Comparison of ENCODE assay signal across 9 mouse cellular contexts in genomic region chr17:10316446-10316845, GRCm38 (mm10). TPM values are rescaled to one million over a fixed set of nuclear protein-coding genes. Genes with fewer than 3 reads are reported as not detected.
DNase-seq lines count a peak whose midpoint lies in the region; ATAC-seq and TF ChIP-seq lines count a peak whose summit lies in the region.
"Had no signal": no experiment of that assay in that cellular context is flagged by ENCODE, and none has a peak within 500 bp of the region (broad histone marks: within the 10 kb centered on the region; RNA-seq: fewer than 3 reads in every experiment).

No protein-coding gene starts in this region.

- no peak for TF ChIP-seq EP300 in liver, postnatal 0 days (IDR thresholded peaks at IDR 0.05; ENCODE audit: low read depth)

- H3K9ac ChIP-seq in heart, embryonic 12.5 days: peak overlapping the region; percentile 77
- H3K9ac ChIP-seq in ES-E14 (ENCODE audit: insufficient read depth, low read depth, low read length, poor library complexity, severe bottlenecking): no peak overlapping the region
- 0 out of 2 replicates have a peak overlapping the region, but pooled peaks have one; percentile 3 for H3K9ac ChIP-seq in liver, postnatal 0 days (replicated peaks)

- peak overlapping the region; percentile 86 for H3K27ac ChIP-seq in heart, embryonic 12.5 days (ENCODE audit: poor library complexity, severe bottlenecking)
- no peak overlapping the region for H3K27ac ChIP-seq in ES-E14 (ENCODE audit: insufficient read depth, low read depth, low read length, poor library complexity, severe bottlenecking)
- H3K27ac ChIP-seq in hindbrain, embryonic 10.5 days: peak overlapping the region; percentile 100
- H3K27ac ChIP-seq in liver, postnatal 0 days (ENCODE audit: low read depth): no peak overlapping the region

- no peaks in the 10 kb centered on the region for H3K27me3 ChIP-seq in heart, embryonic 12.5 days (replicated peaks)
- H3K27me3 ChIP-seq in hindbrain, embryonic 10.5 days (ENCODE audit: insufficient read depth, poor library complexity, severe bottlenecking): no peaks in the 10 kb centered on the region
- H3K27me3 ChIP-seq in liver, postnatal 0 days (ENCODE audit: insufficient read depth, low read length): no peaks in the 10 kb centered on the region

- H3K36me3 ChIP-seq in heart, embryonic 12.5 days: peaks cover 2% of the 10 kb centered on the region; the same call in 1 of the 2 replicates
- no peaks in the 10 kb centered on the region for H3K36me3 ChIP-seq in ES-E14 (ENCODE audit: control insufficient read depth, insufficient read depth, low read length, poor library complexity, severe bottlenecking)
- peaks cover 7% of the 10 kb centered on the region for H3K36me3 ChIP-seq in hindbrain, embryonic 10.5 days
- no peaks in the 10 kb centered on the region for H3K36me3 ChIP-seq in liver, postnatal 0 days (replicated peaks; ENCODE audit: insufficient read depth, low read length)

- WGBS in heart, embryonic 12.5 days: 0% methylated on average over 1 of the region's 1 CpGs
- WGBS in hindbrain, embryonic 10.5 days: 2% methylated on average over 1 of the region's 1 CpGs
- 9% methylated on average over 1 of the region's 1 CpGs for WGBS in liver, postnatal 0 days (ENCODE audit: insufficient replicate concordance)

- ATAC-seq in heart, embryonic 12.5 days (ENCODE audit: insufficient number of reproducible peaks, low FRiP score): no peak
- ATAC-seq in liver, postnatal 0 days: no peak

- in situ Hi-C loops in ES-E14 (cut with MboI; ENCODE audit: low sequenced_read_pairs in 2 of 2, unreplicated experiment in 2 of 2): no loop called here

- H3K9me3 ChIP-seq in heart, embryonic 12.5 days (replicated peaks): no peaks in the 10 kb centered on the region
- H3K9me3 ChIP-seq in ES-E14 (ENCODE audit: control insufficient read depth, insufficient read depth, low read depth, low read length): no peaks in the 10 kb centered on the region
- H3K9me3 ChIP-seq in hindbrain, embryonic 10.5 days: no peaks in the 10 kb centered on the region
- no peaks in the 10 kb centered on the region for H3K9me3 ChIP-seq in liver, postnatal 0 days (ENCODE audit: low read length)

- H3K4me3 ChIP-seq in heart, embryonic 12.5 days: peak overlapping the region; percentile 59
- peak overlapping the region; percentile 48 to 94 for H3K4me3 ChIP-seq in ES-E14 (ENCODE audit: insufficient read depth in 1 of 2, low read depth in 1 of 2, low read length in 2 of 2, poor library complexity in 1 of 2, severe bottlenecking in 1 of 2)
- H3K4me3 ChIP-seq in hindbrain, embryonic 10.5 days: peak overlapping the region; percentile 93
- peak overlapping the region; percentile 19 for H3K4me3 ChIP-seq in liver, postnatal 0 days (ENCODE audit: low read depth, low read length)

- DNase-seq in heart, adult 8-10 months (ENCODE audit: low spot score): no peak
- DNase-seq in ES-E14 (ENCODE audit: low read depth, low spot score) (no peak), MN1 (ENCODE audit: low spot score) (no peak)
- DNase-seq in hindbrain, embryonic 10.5 days (ENCODE audit: low spot score): no peak
- no peak for DNase-seq in liver, postnatal 0 days
- DNase-seq in right cerebral cortex, postnatal 25 days: no peak
- DNase-seq in embryo, embryonic 10.5 days (ENCODE audit: low spot score): no peak
- DNase-seq: kidney, adult 11 months had no signal

- no peak for TF ChIP-seq CTCF in liver, postnatal 0 days (IDR thresholded peaks at IDR 0.05; ENCODE audit: low read depth)

- peak overlapping the region; percentile 51 for H3K4me2 ChIP-seq in heart, embryonic 12.5 days
- H3K4me2 ChIP-seq in liver, postnatal 0 days (ENCODE audit: low read depth, low read length): peak overlapping the region; percentile 66

- peaks cover 8% of the 10 kb centered on the region for H3K4me1 ChIP-seq in heart, embryonic 12.5 days (replicated peaks)
- H3K4me1 ChIP-seq in ES-E14 (ENCODE audit: control insufficient read depth in 2 of 2, insufficient read depth in 2 of 2, low read length in 2 of 2, poor library complexity in 1 of 2): peaks cover 0 to 13% of the 10 kb centered on the region in 2 experiments; a peak in 1 of 4 replicates
- H3K4me1 ChIP-seq in hindbrain, embryonic 10.5 days (replicated peaks): peaks cover 34% of the 10 kb centered on the region
- peaks cover 11% of the 10 kb centered on the region for H3K4me1 ChIP-seq in liver, postnatal 0 days (ENCODE audit: insufficient read depth)

TF ChIP-seq in ES-E14, 5 proteins besides CTCF, POLR2A, EP300 and RAD21:
- TF ChIP-seq MAFK (IDR thresholded peaks at IDR 0.05; ENCODE audit: insufficient read depth, low read depth, low read length): no peak

RNA-seq across cellular contexts. Expression of gene Qk, which starts 3.2 kb away (rescaled TPM):
- polyA plus RNA-seq in heart, embryonic 12.5 days (2016; fragmentation: Nextera tagmentation; extraction: Ambion mirVana): 41.5 and 44.9 TPM in 2 replicates
- 100 to 1,000 TPM; 453 to 510 (median 503) TPM for total RNA-seq in heart, adult 8-10 months (2022)
- 129 and 184 TPM in 2 replicates for total RNA-seq in ES-E14 (2012; rRNA removed)
- polyA plus RNA-seq in hindbrain, embryonic 10.5 days (2016; fragmentation: Nextera tagmentation; extraction: Ambion mirVana): 34.6 and 41.4 TPM in 2 replicates
- 9.1 and 9.9 TPM in 2 replicates for polyA plus RNA-seq in liver, postnatal 0 days (2015; fragmentation: Nextera tagmentation; extraction: Ambion mirVana)

Comparison
In these comparisons a context has a peak if more than half of its experiments do, and no peak if none do; other contexts are left out.
1. H3K27ac ChIP-seq: peak in heart, embryonic 12.5 days (single experiment) and hindbrain, embryonic 10.5 days (single experiment); none in ES-E14 (single experiment) and liver, postnatal 0 days (single experiment).
2. H3K4me3 ChIP-seq: peak in every context shown above with its lines; median percentile 93 in hindbrain, embryonic 10.5 days; 71 in ES-E14; 59 in heart, embryonic 12.5 days; 19 in liver, postnatal 0 days.